Mouse (Mus musculus): ENCODE data around the gene Gle1. TPM values are rescaled to one million over a fixed set of nuclear protein-coding genes. Genes with fewer than 3 reads are reported as not detected.
A peak's percentile ranks its signal among the peaks of the same experiment; 100 is the strongest.
"Not testable (repeated sequence)": the region's sequence is repeated elsewhere in the genome, so short reads cannot be mapped to it uniquely, and the experiment has no call there.

The Gle1 gene
- polyA plus RNA-seq (2014; fragmentation: Nextera tagmentation; extraction: Ambion mirVana), result 61.5 and 71.3 TPM in 2 replicates

DNA sequence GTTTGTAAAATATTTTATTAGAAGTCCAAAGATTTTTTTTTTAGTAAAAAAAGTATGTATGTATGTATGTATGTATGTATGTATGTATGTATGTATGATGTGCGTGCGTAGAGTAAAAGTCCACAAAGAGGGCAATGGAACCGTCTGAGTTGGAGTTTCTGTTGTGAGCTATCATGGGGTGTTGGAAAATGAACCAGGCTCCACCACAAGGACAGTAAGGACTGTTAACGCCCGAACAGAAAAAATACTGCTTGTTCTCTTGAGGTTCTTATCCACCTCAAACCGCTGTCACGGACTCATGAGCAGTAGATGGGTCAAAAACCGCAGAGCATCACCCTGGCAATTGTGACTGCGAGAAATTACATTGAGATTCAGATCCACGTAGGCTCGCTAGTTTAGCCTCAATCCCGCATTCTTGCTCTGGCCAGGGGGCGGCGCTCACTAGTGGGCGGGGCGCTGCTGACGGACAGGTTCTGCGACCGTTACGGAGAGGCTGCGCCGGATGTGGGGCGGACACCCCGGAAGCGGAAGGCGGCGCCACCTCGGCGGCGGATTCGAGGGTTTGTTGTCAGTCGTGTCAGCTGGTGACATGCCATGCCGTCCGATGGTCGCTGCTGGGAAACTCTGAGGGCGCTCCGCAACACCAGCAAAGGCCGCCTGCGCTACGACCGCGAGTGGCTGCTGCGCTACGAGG is at the start of gene Gle1:
Gle1 (plus strand) TSS at position 521 of the 694 bp plus-strand sequence.
- H3K4me1 ChIP-seq (ENCODE audit: control insufficient read depth, insufficient read depth, low read length), result peaks cover 4% of the 10 kb centered on the region; the same call in 1 of the 2 replicates
- H3K4me3 ChIP-seq (ENCODE audit: low read depth, low read length), result peak within 1 kb of the TSS; percentile 86
- H3K36me3 ChIP-seq (ENCODE audit: control insufficient read depth, insufficient read depth, low read length), result peaks cover 14% of the 10 kb centered on the region
- H3K9me3 ChIP-seq (ENCODE audit: control insufficient read depth, low read length), result no peaks in the 10 kb centered on the region
- WGBS, result 4% methylated on average over 44 of the region's 44 CpGs
- H3K9ac ChIP-seq (ENCODE audit: low read length), result peak within 1 kb of the TSS; percentile 57
- H3K27me3 ChIP-seq (ENCODE audit: control insufficient read depth, insufficient read depth, low read length), result no peaks in the 10 kb centered on the region
- H3K4me2 ChIP-seq (ENCODE audit: low read depth), result peak within 1 kb of the TSS; percentile 65
- DNase-seq (ENCODE audit: low spot score) (peak; percentile 97), ATAC-seq (ENCODE audit: insufficient read depth, low FRiP score, low TSS enrichment) (peak; percentile 87)
- H3K27ac ChIP-seq (ENCODE audit: low read depth, low read length), result no peak within 1 kb of the TSS

DNA sequence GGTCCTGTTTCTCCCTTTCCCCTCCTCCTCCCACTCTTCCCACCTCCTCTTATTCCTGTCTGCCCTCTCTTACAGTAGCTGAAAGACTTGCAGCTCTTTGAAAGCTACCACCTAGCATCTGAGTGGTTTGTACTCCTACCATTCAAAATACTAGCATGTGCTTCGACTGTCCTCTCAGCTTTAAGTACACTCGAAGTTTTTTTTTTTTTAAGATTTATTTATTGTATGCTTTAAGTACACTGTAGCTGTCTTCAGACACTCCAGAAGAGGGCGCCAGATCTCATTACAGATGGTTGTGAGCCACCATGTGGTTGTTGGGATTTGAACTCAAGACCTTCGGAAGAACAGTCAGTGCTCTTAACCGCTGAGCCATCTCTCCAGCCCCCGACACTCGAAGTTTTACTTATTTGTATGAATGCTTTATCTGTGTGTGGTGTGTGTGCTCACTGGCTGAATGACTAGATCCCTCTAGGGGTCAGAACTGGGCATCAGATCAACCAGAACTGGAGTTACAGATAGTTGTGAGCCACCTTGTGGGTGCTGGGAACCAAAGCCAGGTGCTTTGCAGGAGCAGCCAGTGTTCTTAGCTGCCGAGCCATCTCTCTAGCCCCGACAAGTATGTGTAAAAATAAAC is 48.5 kb upstream of the Gle1 start:
- not testable (repeated sequence) for H3K27ac ChIP-seq (ENCODE audit: low read depth, low read length); H3K4me1 ChIP-seq (ENCODE audit: control insufficient read depth, insufficient read depth, low read length); H3K9ac ChIP-seq (ENCODE audit: low read length); ATAC-seq (ENCODE audit: insufficient read depth, low FRiP score, low TSS enrichment); H3K36me3 ChIP-seq (ENCODE audit: control insufficient read depth, insufficient read depth, low read length); DNase-seq (ENCODE audit: low spot score); H3K4me2 ChIP-seq (ENCODE audit: low read depth); H3K27me3 ChIP-seq (ENCODE audit: control insufficient read depth, insufficient read depth, low read length); H3K4me3 ChIP-seq (ENCODE audit: low read depth, low read length); H3K9me3 ChIP-seq (ENCODE audit: control insufficient read depth, low read length)
- WGBS, result 89% methylated on average over 9 of the region's 9 CpGs

DNA sequence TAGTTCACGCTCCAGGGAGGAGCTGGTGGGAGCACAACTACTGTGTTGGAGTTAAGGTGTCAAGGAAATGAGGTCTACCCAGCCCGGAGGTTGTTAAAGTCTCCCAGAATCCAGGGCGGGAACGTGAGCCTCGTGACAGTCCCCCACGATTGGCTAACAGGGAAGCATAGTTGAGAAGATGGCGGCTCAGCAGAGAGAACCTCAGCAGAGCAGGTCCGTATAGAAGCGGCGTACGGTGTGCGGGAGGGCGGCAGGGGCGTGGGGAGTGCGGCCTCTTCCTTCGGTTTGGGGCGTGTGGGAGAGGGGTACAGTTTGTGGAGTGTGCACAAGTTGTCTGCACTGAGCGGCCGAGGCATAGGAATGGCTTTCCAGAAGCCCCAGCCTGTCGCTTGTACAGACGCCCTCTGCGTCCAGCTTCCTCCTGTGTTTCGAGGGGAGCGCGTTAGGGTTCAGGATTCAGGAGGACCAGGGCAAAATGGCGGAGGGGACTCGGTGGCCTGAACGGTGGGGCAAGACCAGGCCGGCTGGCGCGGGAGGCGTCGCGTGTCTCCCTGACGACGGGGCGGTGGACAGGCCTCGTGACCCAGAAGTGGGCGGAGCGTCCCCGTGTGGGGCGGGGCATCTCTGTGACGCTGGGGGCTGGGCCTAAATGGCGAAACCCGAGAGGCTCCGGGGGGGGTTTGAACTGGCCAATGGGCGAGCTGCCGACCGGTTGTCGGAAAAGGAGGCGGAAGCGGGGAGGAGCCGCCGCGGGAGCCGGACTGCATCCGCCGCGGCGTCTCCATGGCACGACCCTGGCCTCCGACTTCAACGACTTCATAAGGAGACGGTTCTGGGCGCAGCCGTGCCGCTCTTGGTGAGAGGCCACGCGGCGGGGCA is 45.9 kb upstream of the Gle1 start, which contains the start of gene Odf2:
Odf2 (plus strand) TSS at position 156 of the 879 bp plus-strand sequence.
- H3K4me2 ChIP-seq (ENCODE audit: low read depth), result peak within 1 kb of the TSS; percentile 83
- H3K4me1 ChIP-seq (ENCODE audit: control insufficient read depth, insufficient read depth, low read length), result peaks cover 5% of the 10 kb centered on the region
- DNase-seq (ENCODE audit: low spot score) (peak; percentile 100), ATAC-seq (ENCODE audit: insufficient read depth, low FRiP score, low TSS enrichment) (peak; percentile 87)
- peaks cover 16% of the 10 kb centered on the region for H3K36me3 ChIP-seq (ENCODE audit: control insufficient read depth, insufficient read depth, low read length)
- H3K9ac ChIP-seq (ENCODE audit: low read length), result peak within 1 kb of the TSS; percentile 91
- H3K9me3 ChIP-seq (ENCODE audit: control insufficient read depth, low read length), result no peaks in the 10 kb centered on the region
- peak within 1 kb of the TSS; percentile 100 for H3K4me3 ChIP-seq (ENCODE audit: low read depth, low read length)
- WGBS, result 1% methylated on average over 68 of the region's 70 CpGs
- H3K27me3 ChIP-seq (ENCODE audit: control insufficient read depth, insufficient read depth, low read length), result no peaks in the 10 kb centered on the region
- peak within 1 kb of the TSS; percentile 88 for H3K27ac ChIP-seq (ENCODE audit: low read depth, low read length)

DNA sequence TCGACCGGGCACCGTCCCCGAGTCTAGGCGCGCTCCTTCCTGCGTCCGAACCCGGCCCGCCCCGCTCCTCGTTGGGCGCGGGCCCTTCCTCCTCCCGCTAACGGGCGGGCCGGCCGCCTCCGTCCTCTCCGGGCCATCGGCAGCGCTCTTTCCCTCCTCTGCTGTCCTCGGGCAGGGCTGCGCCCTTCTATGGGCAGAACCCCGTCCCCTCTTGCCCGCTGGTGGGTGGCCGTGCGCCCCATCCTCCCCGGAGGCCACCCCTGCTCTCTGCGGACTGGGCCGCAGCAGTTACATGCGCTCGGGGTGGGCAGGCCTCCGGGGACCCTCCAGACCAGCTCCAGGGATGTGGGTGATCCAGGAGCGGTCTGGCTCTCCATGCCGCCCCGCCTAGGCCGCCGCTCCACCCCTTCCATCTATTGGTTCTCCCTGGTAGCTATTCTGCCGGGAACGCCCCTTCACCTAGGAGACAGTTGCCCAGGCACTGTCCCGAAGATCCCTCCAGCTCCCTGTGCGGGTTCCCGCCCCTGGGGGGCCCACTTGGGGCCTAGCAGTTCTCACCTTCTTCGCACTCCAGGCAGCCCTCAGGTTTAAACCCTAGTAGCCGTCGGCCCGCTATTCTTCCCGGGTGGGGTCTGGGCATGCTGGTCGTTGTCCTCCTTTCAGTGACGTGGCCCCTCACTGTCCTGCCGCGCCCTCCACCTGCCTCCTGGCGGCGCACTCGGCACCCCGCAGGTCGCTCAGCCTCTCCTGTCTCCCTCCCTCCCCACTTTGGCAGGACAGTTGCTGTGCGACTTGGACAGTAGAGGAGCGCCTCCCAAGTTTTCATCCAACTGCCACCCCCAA is 45.0 kb upstream of the Gle1 start:
- Histone ChIP-seq H3K27ac (ENCODE audit: low read depth, low read length) (peak overlapping the region; percentile 88), H3K27me3 (ENCODE audit: control insufficient read depth, insufficient read depth, low read length) (no peaks in the 10 kb centered on the region), H3K4me2 (ENCODE audit: low read depth) (peak overlapping the region; percentile 83), H3K36me3 (ENCODE audit: control insufficient read depth, insufficient read depth, low read length) (peaks cover 16% of the 10 kb centered on the region), H3K4me3 (ENCODE audit: low read depth, low read length) (peak overlapping the region; percentile 100), H3K9me3 (ENCODE audit: control insufficient read depth, low read length) (no peaks in the 10 kb centered on the region), H3K4me1 (ENCODE audit: control insufficient read depth, insufficient read depth, low read length) (peaks cover 5% of the 10 kb centered on the region), H3K9ac (ENCODE audit: low read length) (peak overlapping the region; percentile 91)
- under 1% methylated on average over 52 of the region's 61 CpGs for WGBS
- DNase-seq (ENCODE audit: low spot score) (peak; percentile 88), ATAC-seq (ENCODE audit: insufficient read depth, low FRiP score, low TSS enrichment) (peak; percentile 93)

DNA sequence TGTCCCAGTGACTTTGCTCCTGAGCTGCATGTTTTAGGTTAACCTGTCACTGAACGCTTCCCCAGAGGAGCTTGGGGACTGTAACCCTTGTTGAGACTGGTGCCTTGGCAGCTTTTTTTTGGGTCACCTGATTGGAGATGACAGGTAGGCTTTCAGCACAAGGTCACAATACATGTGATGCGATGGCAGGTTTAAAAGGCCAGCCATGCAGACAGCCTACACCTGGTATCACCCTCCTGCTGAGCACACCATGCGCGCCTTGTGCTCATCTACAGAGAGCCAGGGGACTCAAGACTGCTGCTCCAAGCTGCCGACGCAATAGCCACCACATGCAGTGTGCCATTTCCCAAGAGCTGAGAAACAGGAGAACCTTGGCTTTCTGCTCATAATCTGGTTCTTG is 43.5 kb upstream of the Gle1 start:
- 91% methylated on average over 6 of the region's 6 CpGs for WGBS
- Histone ChIP-seq H3K4me1 (ENCODE audit: control insufficient read depth, insufficient read depth, low read length) (peaks cover 5% of the 10 kb centered on the region), H3K27ac (ENCODE audit: low read depth, low read length) (no peak overlapping the region), H3K9me3 (ENCODE audit: control insufficient read depth, low read length) (no peaks in the 10 kb centered on the region), H3K27me3 (ENCODE audit: control insufficient read depth, insufficient read depth, low read length) (no peaks in the 10 kb centered on the region), H3K36me3 (ENCODE audit: control insufficient read depth, insufficient read depth, low read length) (peaks cover 20% of the 10 kb centered on the region), H3K4me2 (ENCODE audit: low read depth) (no peak overlapping the region), H3K4me3 (ENCODE audit: low read depth, low read length) (no peak overlapping the region), H3K9ac (ENCODE audit: low read length) (no peak overlapping the region)
- DNase-seq (ENCODE audit: low spot score) (no peak), ATAC-seq (ENCODE audit: insufficient read depth, low FRiP score, low TSS enrichment) (no peak)

DNA sequence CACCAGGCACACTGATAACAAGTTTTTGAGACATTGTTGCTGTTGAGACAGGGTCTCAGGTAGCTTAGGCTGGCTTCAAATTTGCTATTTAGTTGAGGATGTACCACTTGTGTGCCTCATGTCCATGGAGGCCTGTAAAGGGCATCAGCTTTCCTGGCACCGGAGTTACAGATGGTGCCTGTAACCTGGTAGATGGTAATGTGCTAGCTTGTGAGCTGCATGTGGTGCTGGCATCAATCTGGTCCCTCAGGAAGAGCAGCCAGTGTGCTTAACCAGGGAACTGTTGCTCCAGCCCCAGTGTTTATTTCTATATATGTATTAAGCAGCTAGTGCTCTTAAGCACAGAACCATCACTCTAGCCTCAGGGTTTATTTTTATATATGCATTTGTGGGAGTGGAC is 39.2 kb upstream of the Gle1 start:
- DNase-seq (ENCODE audit: low spot score) (peak; percentile 1), ATAC-seq (ENCODE audit: insufficient read depth, low FRiP score, low TSS enrichment) (no peak)
- Histone ChIP-seq H3K4me1 (ENCODE audit: control insufficient read depth, insufficient read depth, low read length) (no peaks in the 10 kb centered on the region; the same call in 1 of the 2 replicates), H3K4me2 (ENCODE audit: low read depth) (no peak overlapping the region), H3K27me3 (ENCODE audit: control insufficient read depth, insufficient read depth, low read length) (no peaks in the 10 kb centered on the region), H3K36me3 (ENCODE audit: control insufficient read depth, insufficient read depth, low read length) (peaks cover 31% of the 10 kb centered on the region), H3K9ac (ENCODE audit: low read length) (no peak overlapping the region), H3K4me3 (ENCODE audit: low read depth, low read length) (no peak overlapping the region), H3K9me3 (ENCODE audit: control insufficient read depth, low read length) (no peaks in the 10 kb centered on the region), H3K27ac (ENCODE audit: low read depth, low read length) (no peak overlapping the region)
- WGBS, result 94% methylated on average over 1 of the region's 1 CpGs

DNA sequence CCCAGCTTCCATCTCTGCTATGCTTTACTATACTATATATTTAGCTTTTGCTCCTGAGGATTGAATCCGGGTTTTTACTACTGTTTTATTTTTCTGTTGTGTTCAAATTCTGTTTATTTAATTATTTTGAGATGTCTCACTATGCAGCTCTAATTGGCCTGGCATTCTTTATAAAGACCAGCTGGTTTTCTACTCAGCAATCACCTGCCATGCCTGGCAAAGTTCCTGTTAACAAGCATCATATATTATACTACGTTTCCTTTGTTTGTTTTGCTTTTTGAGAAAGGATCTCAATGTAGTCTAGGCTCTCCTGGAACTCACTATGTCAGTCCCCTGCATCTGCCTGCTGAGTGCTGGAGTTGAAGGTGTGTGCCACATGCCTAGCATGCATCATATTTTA is 37.9 kb upstream of the Gle1 start:
- no peak overlapping the region for H3K4me2 ChIP-seq (ENCODE audit: low read depth)
- no peaks in the 10 kb centered on the region for H3K27me3 ChIP-seq (ENCODE audit: control insufficient read depth, insufficient read depth, low read length)
- no peak for DNase-seq (ENCODE audit: low spot score)
- no peak overlapping the region for H3K9ac ChIP-seq (ENCODE audit: low read length)
- no peaks in the 10 kb centered on the region for H3K4me1 ChIP-seq (ENCODE audit: control insufficient read depth, insufficient read depth, low read length)
- H3K9me3 ChIP-seq (ENCODE audit: control insufficient read depth, low read length), result no peaks in the 10 kb centered on the region
- H3K27ac ChIP-seq (ENCODE audit: low read depth, low read length), result no peak overlapping the region
- ATAC-seq (ENCODE audit: insufficient read depth, low FRiP score, low TSS enrichment), result no peak
- 85% methylated on average over 2 of the region's 2 CpGs for WGBS
- H3K4me3 ChIP-seq (ENCODE audit: low read depth, low read length), result no peak overlapping the region
- peaks cover 37% of the 10 kb centered on the region for H3K36me3 ChIP-seq (ENCODE audit: control insufficient read depth, insufficient read depth, low read length)

DNA sequence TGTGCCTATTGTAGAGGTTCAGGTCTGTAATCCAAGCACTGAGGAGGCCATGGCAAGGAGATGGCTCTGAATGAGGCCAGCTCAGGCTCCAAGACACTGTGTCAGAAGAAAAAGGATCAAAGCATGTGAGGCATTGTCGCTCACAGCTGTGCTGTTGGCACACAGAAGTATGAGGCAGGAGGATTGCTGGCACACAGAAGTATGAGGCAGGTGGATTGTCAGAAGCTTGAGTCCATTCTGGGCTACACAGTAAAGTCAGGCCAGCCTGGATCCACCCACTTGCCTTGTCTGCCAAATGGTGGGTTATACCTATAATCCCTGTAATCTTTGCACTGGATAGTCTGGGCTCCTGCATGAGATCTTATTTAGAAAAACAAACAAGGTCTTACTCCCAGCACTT is 37.1 kb upstream of the Gle1 start:
- Histone ChIP-seq H3K27ac (ENCODE audit: low read depth, low read length) (no peak overlapping the region), H3K9me3 (ENCODE audit: control insufficient read depth, low read length) (no peaks in the 10 kb centered on the region), H3K36me3 (ENCODE audit: control insufficient read depth, insufficient read depth, low read length) (peaks cover 33% of the 10 kb centered on the region), H3K4me1 (ENCODE audit: control insufficient read depth, insufficient read depth, low read length) (no peaks in the 10 kb centered on the region), H3K27me3 (ENCODE audit: control insufficient read depth, insufficient read depth, low read length) (no peaks in the 10 kb centered on the region), H3K9ac (ENCODE audit: low read length) (no peak overlapping the region), H3K4me3 (ENCODE audit: low read depth, low read length) (no peak overlapping the region), H3K4me2 (ENCODE audit: low read depth) (no peak overlapping the region)
- WGBS, result 87% methylated on average over 1 of the region's 1 CpGs
- DNase-seq (ENCODE audit: low spot score) (no peak), ATAC-seq (ENCODE audit: insufficient read depth, low FRiP score, low TSS enrichment) (no peak)

Data from neural tube, embryonic 11.5 days (tissue).